Mouse (Mus musculus): ENCODE data around the gene Ppp3ca. TPM values are rescaled to one million over a fixed set of nuclear protein-coding genes. Genes with fewer than 3 reads are reported as not detected.

Ppp3ca gene
- polyA plus RNA-seq, 1 experiment from 2014 or later: 70.9 TPM

GRCm38 (mm10) chr3:136829109-136829508, 159.2 kb downstream of the Ppp3ca start:
- 59% methylated on average over 5 of the region's 5 CpGs for WGBS
- H3K9me3 ChIP-seq (ENCODE audit: control insufficient read depth, low read length): no peaks in the 10 kb centered on the region

GRCm38 (mm10) chr3:136830687-136831220, 160.8 kb downstream of the Ppp3ca start:
- no peak overlapping the region for H3K27ac ChIP-seq (ENCODE audit: low read depth, low read length)
- H3K36me3 ChIP-seq (ENCODE audit: control insufficient read depth, insufficient read depth, low read length): no peaks in the 10 kb centered on the region
- ATAC-seq (ENCODE audit: low FRiP score) (no peak), DNase-seq (ENCODE audit: low spot score) (no peak)
- WGBS: 82% methylated on average over 12 of the region's 12 CpGs
- H3K4me2 ChIP-seq (replicated peaks; ENCODE audit: low read depth, low read length): no peak overlapping the region
- H3K4me3 ChIP-seq (ENCODE audit: low read depth, low read length): no peak overlapping the region
- H3K9ac ChIP-seq (ENCODE audit: low read depth, low read length): no peak overlapping the region
- H3K4me1 ChIP-seq (replicated peaks; ENCODE audit: control insufficient read depth, insufficient read depth, low read length): peaks cover 13% of the 10 kb centered on the region
- H3K9me3 ChIP-seq (ENCODE audit: control insufficient read depth, low read length): no peaks in the 10 kb centered on the region
- H3K27me3 ChIP-seq (ENCODE audit: control insufficient read depth, insufficient read depth, low read length): no peaks in the 10 kb centered on the region

More at GRCm38 (mm10) chr3:136829109-136829508, 159.2 kb downstream of the Ppp3ca start:
- H3K9ac ChIP-seq (ENCODE audit: low read depth, low read length): no peak overlapping the region
- no peaks in the 10 kb centered on the region for H3K36me3 ChIP-seq (ENCODE audit: control insufficient read depth, insufficient read depth, low read length)
- H3K27me3 ChIP-seq (ENCODE audit: control insufficient read depth, insufficient read depth, low read length): no peaks in the 10 kb centered on the region
- no peak for DNase-seq (ENCODE audit: low spot score)
- H3K27ac ChIP-seq (ENCODE audit: low read depth, low read length): no peak overlapping the region
- no peak overlapping the region for H3K4me2 ChIP-seq (replicated peaks; ENCODE audit: low read depth, low read length)
- H3K4me3 ChIP-seq (ENCODE audit: low read depth, low read length): no peak overlapping the region
- peaks cover 13% of the 10 kb centered on the region for H3K4me1 ChIP-seq (replicated peaks; ENCODE audit: control insufficient read depth, insufficient read depth, low read length)
- ATAC-seq (ENCODE audit: low FRiP score): no peak

GRCm38 (mm10) chr3:136833003-136833745, 163.2 kb downstream of the Ppp3ca start:
- Histone ChIP-seq H3K27ac (ENCODE audit: low read depth, low read length) (no peak overlapping the region), H3K4me1 (replicated peaks; ENCODE audit: control insufficient read depth, insufficient read depth, low read length) (peaks cover 13% of the 10 kb centered on the region), H3K27me3 (ENCODE audit: control insufficient read depth, insufficient read depth, low read length) (no peaks in the 10 kb centered on the region), H3K9ac (ENCODE audit: low read depth, low read length) (no peak overlapping the region), H3K4me3 (ENCODE audit: low read depth, low read length) (no peak overlapping the region), H3K9me3 (ENCODE audit: control insufficient read depth, low read length) (no peaks in the 10 kb centered on the region), H3K4me2 (replicated peaks; ENCODE audit: low read depth, low read length) (no peak overlapping the region), H3K36me3 (ENCODE audit: control insufficient read depth, insufficient read depth, low read length) (no peaks in the 10 kb centered on the region)
- DNase-seq (ENCODE audit: low spot score): no peak
- peak; percentile 34; the same call in 1 of the 2 replicates for ATAC-seq (ENCODE audit: low FRiP score)
- 43% methylated on average over 11 of the region's 11 CpGs for WGBS

- H3K9ac ChIP-seq (ENCODE audit: low read depth, low read length): no peak overlapping the region
- peak; percentile 34; the same call in 1 of the 2 replicates for ATAC-seq (ENCODE audit: low FRiP score)
- DNase-seq (ENCODE audit: low spot score): peak; percentile 45
- H3K27ac ChIP-seq (ENCODE audit: low read depth, low read length): no peak overlapping the region
- H3K36me3 ChIP-seq (ENCODE audit: control insufficient read depth, insufficient read depth, low read length): no peaks in the 10 kb centered on the region
- no peak overlapping the region for H3K4me2 ChIP-seq (replicated peaks; ENCODE audit: low read depth, low read length)
- H3K4me3 ChIP-seq (ENCODE audit: low read depth, low read length): no peak overlapping the region
- no peaks in the 10 kb centered on the region for H3K27me3 ChIP-seq (ENCODE audit: control insufficient read depth, insufficient read depth, low read length)
- 1% methylated on average over 4 of the region's 5 CpGs for WGBS
- no peaks in the 10 kb centered on the region for H3K9me3 ChIP-seq (ENCODE audit: control insufficient read depth, low read length)
- peaks cover 13% of the 10 kb centered on the region for H3K4me1 ChIP-seq (replicated peaks; ENCODE audit: control insufficient read depth, insufficient read depth, low read length)
These were observed 164.0 kb downstream of the Ppp3ca start for GRCm38 (mm10) chr3:136833893-136834292.

GRCm38 (mm10) chr3:136835851-136836250, 165.9 kb downstream of the Ppp3ca start:
- ATAC-seq (ENCODE audit: low FRiP score) (no peak), DNase-seq (ENCODE audit: low spot score) (no peak)
- peaks cover 13% of the 10 kb centered on the region for H3K4me1 ChIP-seq (replicated peaks; ENCODE audit: control insufficient read depth, insufficient read depth, low read length)

GRCm38 (mm10) chr3:136836319-136837193, 166.6 kb downstream of the Ppp3ca start:
- Histone ChIP-seq H3K36me3 (ENCODE audit: control insufficient read depth, insufficient read depth, low read length) (no peaks in the 10 kb centered on the region), H3K27me3 (ENCODE audit: control insufficient read depth, insufficient read depth, low read length) (no peaks in the 10 kb centered on the region), H3K4me3 (ENCODE audit: low read depth, low read length) (no peak overlapping the region), H3K4me2 (replicated peaks; ENCODE audit: low read depth, low read length) (no peak overlapping the region), H3K9me3 (ENCODE audit: control insufficient read depth, low read length) (no peaks in the 10 kb centered on the region), H3K4me1 (replicated peaks; ENCODE audit: control insufficient read depth, insufficient read depth, low read length) (peaks cover 10% of the 10 kb centered on the region), H3K9ac (ENCODE audit: low read depth, low read length) (no peak overlapping the region), H3K27ac (ENCODE audit: low read depth, low read length) (no peak overlapping the region)
- 61% methylated on average over 17 of the region's 17 CpGs for WGBS
- ATAC-seq (ENCODE audit: low FRiP score): no peak
- DNase-seq (ENCODE audit: low spot score): no peak

More at GRCm38 (mm10) chr3:136835851-136836250, 165.9 kb downstream of the Ppp3ca start:
- no peak overlapping the region for H3K27ac ChIP-seq (ENCODE audit: low read depth, low read length)
- no peaks in the 10 kb centered on the region for H3K9me3 ChIP-seq (ENCODE audit: control insufficient read depth, low read length)
- H3K9ac ChIP-seq (ENCODE audit: low read depth, low read length): no peak overlapping the region
- 45% methylated on average over 9 of the region's 9 CpGs for WGBS
- no peak overlapping the region for H3K4me3 ChIP-seq (ENCODE audit: low read depth, low read length)
- H3K4me2 ChIP-seq (replicated peaks; ENCODE audit: low read depth, low read length): no peak overlapping the region
- H3K27me3 ChIP-seq (ENCODE audit: control insufficient read depth, insufficient read depth, low read length): no peaks in the 10 kb centered on the region
- H3K36me3 ChIP-seq (ENCODE audit: control insufficient read depth, insufficient read depth, low read length): no peaks in the 10 kb centered on the region

GRCm38 (mm10) chr3:136837589-136837988, 167.7 kb downstream of the Ppp3ca start:
- Histone ChIP-seq H3K36me3 (ENCODE audit: control insufficient read depth, insufficient read depth, low read length) (no peaks in the 10 kb centered on the region), H3K9me3 (ENCODE audit: control insufficient read depth, low read length) (no peaks in the 10 kb centered on the region), H3K27me3 (ENCODE audit: control insufficient read depth, insufficient read depth, low read length) (no peaks in the 10 kb centered on the region), H3K9ac (ENCODE audit: low read depth, low read length) (no peak overlapping the region), H3K4me3 (ENCODE audit: low read depth, low read length) (no peak overlapping the region), H3K4me2 (replicated peaks; ENCODE audit: low read depth, low read length) (no peak overlapping the region), H3K4me1 (replicated peaks; ENCODE audit: control insufficient read depth, insufficient read depth, low read length) (peaks cover 8% of the 10 kb centered on the region), H3K27ac (ENCODE audit: low read depth, low read length) (no peak overlapping the region)
- DNase-seq (ENCODE audit: low spot score) (peak; percentile 48), ATAC-seq (ENCODE audit: low FRiP score) (no peak)
- 94% methylated on average over 3 of the region's 3 CpGs for WGBS

GRCm38 (mm10) chr3:136841282-136841681, 171.4 kb downstream of the Ppp3ca start:
- Histone ChIP-seq H3K27ac (ENCODE audit: low read depth, low read length) (no peak overlapping the region), H3K27me3 (ENCODE audit: control insufficient read depth, insufficient read depth, low read length) (no peaks in the 10 kb centered on the region), H3K4me3 (ENCODE audit: low read depth, low read length) (no peak overlapping the region), H3K9me3 (ENCODE audit: control insufficient read depth, low read length) (no peaks in the 10 kb centered on the region), H3K4me2 (replicated peaks; ENCODE audit: low read depth, low read length) (no peak overlapping the region), H3K36me3 (ENCODE audit: control insufficient read depth, insufficient read depth, low read length) (no peaks in the 10 kb centered on the region), H3K9ac (ENCODE audit: low read depth, low read length) (no peak overlapping the region), H3K4me1 (replicated peaks; ENCODE audit: control insufficient read depth, insufficient read depth, low read length) (no peaks in the 10 kb centered on the region)
- 82% methylated on average over 3 of the region's 3 CpGs for WGBS
- no peak for ATAC-seq (ENCODE audit: low FRiP score)
- DNase-seq (ENCODE audit: low spot score): no peak
